ENCODE assay signal across 12 mouse cellular contexts in the genomic region with DNA sequence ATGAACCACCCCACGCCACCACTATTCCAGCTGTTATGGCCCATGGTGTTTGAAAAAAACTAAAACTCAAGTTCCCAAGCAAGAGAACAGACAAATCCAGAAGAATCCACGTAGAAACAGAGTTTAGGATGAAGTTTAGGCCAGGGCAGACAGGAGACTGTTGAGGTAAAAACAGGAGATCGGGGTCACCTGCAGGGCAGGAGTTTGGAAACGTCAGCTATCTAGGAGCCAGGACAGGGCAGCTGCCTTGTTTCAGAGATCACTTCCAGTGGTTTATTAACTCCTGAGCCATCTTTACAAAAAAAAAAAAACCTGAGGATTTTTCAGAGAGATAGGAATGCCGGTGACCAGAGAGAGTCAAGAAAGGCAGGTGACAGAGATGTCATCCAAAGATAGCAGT.
"Had no signal": no experiment of that assay in that cellular context is flagged by ENCODE, and none has a peak within 500 bp of the region (broad histone marks: within the 10 kb centered on the region; RNA-seq: fewer than 3 reads in every experiment).

No protein-coding gene starts in this region.

- H3K9ac ChIP-seq: hindbrain, embryonic 12.5 days; liver, embryonic 12.5 days; lung, embryonic 15.5 days; midbrain, embryonic 13.5 days had no signal

- H3K27ac ChIP-seq: hindbrain, embryonic 12.5 days; liver, embryonic 12.5 days; lung, embryonic 15.5 days; midbrain, embryonic 13.5 days; stomach, postnatal 0 days had no signal

- H3K4me2 ChIP-seq: hindbrain, embryonic 12.5 days; liver, embryonic 12.5 days; lung, embryonic 15.5 days; midbrain, embryonic 13.5 days had no signal

- H3K4me3 ChIP-seq: hindbrain, embryonic 12.5 days; limb, embryonic 10.5 days; liver, embryonic 12.5 days; lung, embryonic 15.5 days; midbrain, embryonic 13.5 days had no signal

- ATAC-seq: hindbrain, embryonic 16.5 days; inflammation-experienced regulatory T-cells, adult 6 months; liver, embryonic 12.5 days; midbrain, embryonic 13.5 days had no signal

- H3K36me3 ChIP-seq: hindbrain, embryonic 12.5 days; limb, embryonic 10.5 days; liver, embryonic 12.5 days; lung, embryonic 15.5 days; midbrain, embryonic 13.5 days had no signal

- H3K27me3 ChIP-seq: hindbrain, embryonic 12.5 days; liver, embryonic 12.5 days; lung, embryonic 15.5 days; midbrain, embryonic 13.5 days had no signal

- DNase-seq: right cerebral cortex, adult 18-20 months; right cerebral cortex, postnatal 25 days; thymus, adult 18-20 months; thymus, postnatal 14 days had no signal

- H3K4me1 ChIP-seq: hindbrain, embryonic 12.5 days; limb, embryonic 10.5 days; liver, embryonic 12.5 days; lung, embryonic 15.5 days; midbrain, embryonic 13.5 days had no signal

- H3K9me3 ChIP-seq: hindbrain, embryonic 12.5 days; limb, embryonic 10.5 days; liver, embryonic 12.5 days; lung, embryonic 15.5 days; midbrain, embryonic 13.5 days had no signal
